Mouse (Mus musculus): ENCODE data around the gene Krt7.

Krt7 gene

GRCm38 (mm10) chr15:101410775-101411174 lies at the start of gene Krt7:
Gene Krt7, plus strand, starts transcription at chr15:101411043.
- in situ Hi-C loops (cut with MboI, MseI): no loop called here

- in situ Hi-C loops (cut with MboI, MseI): no loop called here
Measured at GRCm38 (mm10) chr15:101362393-101363010, 48.3 kb upstream of the Krt7 start.

- in situ Hi-C loops (cut with MboI, MseI): no loop called here
Measured at GRCm38 (mm10) chr15:101363933-101364332, 46.9 kb upstream of the Krt7 start.

- in situ Hi-C loops (cut with MboI, MseI): no loop called here
Measured at GRCm38 (mm10) chr15:101364425-101364824, 46.4 kb upstream of the Krt7 start.

GRCm38 (mm10) chr15:101364891-101365671 lies 45.8 kb upstream of the Krt7 start:
- in situ Hi-C loops (cut with MboI, MseI): no loop called here

- in situ Hi-C loops (cut with MboI, MseI): no loop called here
Measured at GRCm38 (mm10) chr15:101365721-101366120, 45.1 kb upstream of the Krt7 start.

- in situ Hi-C loops (cut with MboI, MseI): no loop called here
Measured at GRCm38 (mm10) chr15:101366482-101366881, 44.4 kb upstream of the Krt7 start.

GRCm38 (mm10) chr15:101366926-101367325 lies 43.9 kb upstream of the Krt7 start:
- in situ Hi-C loops (cut with MboI, MseI): no loop called here

- in situ Hi-C loops (cut with MboI, MseI): no loop called here
Measured at GRCm38 (mm10) chr15:101367497-101367896, 43.3 kb upstream of the Krt7 start.

GRCm38 (mm10) chr15:101368015-101368414 lies 42.8 kb upstream of the Krt7 start:
- in situ Hi-C loops (cut with MboI, MseI): no loop called here

GRCm38 (mm10) chr15:101368502-101369381 lies 42.1 kb upstream of the Krt7 start:
- in situ Hi-C loops (cut with MboI, MseI): no loop called here

- in situ Hi-C loops (cut with MboI, MseI): no loop called here
Measured at GRCm38 (mm10) chr15:101369382-101370100, 41.3 kb upstream of the Krt7 start.

GRCm38 (mm10) chr15:101370101-101370911 lies 40.5 kb upstream of the Krt7 start, which contains the start of gene Krt80:
Gene Krt80, minus strand, starts transcription at chr15:101370162.
- in situ Hi-C loops (cut with MboI, MseI): no loop called here

- in situ Hi-C loops (cut with MboI, MseI): no loop called here
Measured at GRCm38 (mm10) chr15:101371141-101371985, 39.5 kb upstream of the Krt7 start.

- in situ Hi-C loops (cut with MboI, MseI): no loop called here
Measured at GRCm38 (mm10) chr15:101372131-101372977, 38.5 kb upstream of the Krt7 start.

- in situ Hi-C loops (cut with MboI, MseI): no loop called here
Measured at GRCm38 (mm10) chr15:101373286-101373898, 37.5 kb upstream of the Krt7 start.

- in situ Hi-C loops (cut with MboI, MseI): no loop called here
Measured at GRCm38 (mm10) chr15:101374879-101375278, 36.0 kb upstream of the Krt7 start.
